Mouse (Mus musculus) limb, embryonic 11.5 days (tissue): Measurements from ENCODE around the gene Mllt11. TPM values are rescaled to one million over a fixed set of nuclear protein-coding genes. Genes with fewer than 3 reads are reported as not detected.

Source experiments
- ATAC-seq: fragments of 200-750 bp; cut with Nextera tagmentation; 2 replicates; pipeline ENCODE4 v1.8.0; 2017; ENCODE audit warnings: low read depth; ENCODE audit not compliant: insufficient number of reproducible peaks, low FRiP score, low TSS enrichment
- DNase-seq: peaks from one replicate; pipeline ENCODE4 v3.0.0-alpha.2; 2015; ENCODE audit warnings: low spot score
- H3K27ac ChIP-seq: fragments of 300-500 bp; sonication (generic); replicated peaks from 2 replicates; pipeline ENCODE4 v1.5.1; 2014; ENCODE audit warnings: low read depth, mild to moderate bottlenecking, low read length
- H3K27me3 ChIP-seq: fragments of 300-500 bp; sonication (generic); 2 replicates; pipeline ENCODE4 v1.6.1; 2014; ENCODE audit warnings: mild to moderate bottlenecking, low read length, mixed read lengths; ENCODE audit not compliant: control insufficient read depth, insufficient read depth
- H3K36me3 ChIP-seq: fragments of 300-500 bp; sonication (generic); 2 replicates; pipeline ENCODE4 v1.6.1; 2014; ENCODE audit warnings: mild to moderate bottlenecking, low read length, moderate library complexity, mixed read lengths; ENCODE audit not compliant: control insufficient read depth, insufficient read depth
- H3K4me1 ChIP-seq: fragments of 300-500 bp; sonication (generic); 2 replicates; pipeline ENCODE4 v1.6.1; 2014; ENCODE audit warnings: low read length, mixed read lengths; ENCODE audit not compliant: control insufficient read depth, insufficient read depth
- H3K4me2 ChIP-seq: fragments of 300-500 bp; sonication (generic); 2 replicates; pipeline ENCODE4 v1.6.1; 2014; ENCODE audit warnings: low read depth, mild to moderate bottlenecking, moderate library complexity; ENCODE audit not compliant: severe bottlenecking
- H3K4me3 ChIP-seq: fragments of 300-500 bp; sonication (generic); 2 replicates; pipeline ENCODE4 v1.5.1; 2014; ENCODE audit warnings: low read depth, low read length
- H3K9ac ChIP-seq: fragments of 300-500 bp; sonication (generic); 2 replicates; pipeline ENCODE4 v1.6.1; 2014; ENCODE audit warnings: mild to moderate bottlenecking, low read length
- H3K9me3 ChIP-seq: fragments of 300-500 bp; sonication (generic); 2 replicates; pipeline ENCODE4 v1.6.1; 2016; ENCODE audit warnings: low read length; ENCODE audit not compliant: control insufficient read depth
- WGBS: fragments of 180-500 bp; shearing (Covaris S2); extraction: QIAGEN DNeasy Blood & Tissue Kit; methylation state at CpG from one replicate; pipeline ENCODE4 v1.1.7; 2014; 5-methylcytosine and 5-hydroxymethylcytosine counted together
- polyA plus RNA-seq: library from polyadenylated mRNA; unstranded; fragments of >200 nt; fragmentation: Nextera tagmentation; extraction: Ambion mirVana; gene quantifications from 2 replicates; pipeline ENCODE4 v1.2.1, GENCODE M21; 2014

Mllt11 gene
- polyA plus RNA-seq, 1 experiment from 2014 or later: 18.2 TPM

DNA sequence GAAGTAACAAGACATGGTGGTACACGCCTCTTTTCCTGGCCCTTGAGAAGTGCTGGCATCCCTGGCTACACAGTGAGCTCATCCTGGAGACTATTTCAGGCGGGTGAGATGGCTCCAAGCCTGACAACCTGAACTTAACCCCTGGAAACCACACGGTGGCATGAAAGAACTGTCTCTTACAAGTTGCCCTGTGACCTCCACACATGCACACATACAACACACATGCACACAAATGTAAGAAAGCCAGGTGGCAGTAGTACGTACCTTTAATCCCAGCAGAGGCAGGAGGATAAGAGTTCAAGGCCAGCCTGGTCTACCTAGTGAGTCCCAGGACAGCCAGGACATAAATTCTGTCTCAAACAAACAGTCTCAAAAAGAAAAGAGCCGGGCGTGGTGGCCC is 7.1 kb upstream of the Mllt11 start:
- Histone ChIP-seq H3K4me3 (no peak overlapping the region), H3K4me2 (no peak overlapping the region), H3K9ac (no peak overlapping the region), H3K36me3 (peaks cover 21% of the 10 kb centered on the region), H3K9me3 (no peaks in the 10 kb centered on the region), H3K27ac (no peak overlapping the region), H3K4me1 (no peaks in the 10 kb centered on the region), H3K27me3 (no peaks in the 10 kb centered on the region)
- no peak for ATAC-seq
- no peak for DNase-seq
- 90% methylated on average over 6 of the region's 6 CpGs for WGBS

DNA sequence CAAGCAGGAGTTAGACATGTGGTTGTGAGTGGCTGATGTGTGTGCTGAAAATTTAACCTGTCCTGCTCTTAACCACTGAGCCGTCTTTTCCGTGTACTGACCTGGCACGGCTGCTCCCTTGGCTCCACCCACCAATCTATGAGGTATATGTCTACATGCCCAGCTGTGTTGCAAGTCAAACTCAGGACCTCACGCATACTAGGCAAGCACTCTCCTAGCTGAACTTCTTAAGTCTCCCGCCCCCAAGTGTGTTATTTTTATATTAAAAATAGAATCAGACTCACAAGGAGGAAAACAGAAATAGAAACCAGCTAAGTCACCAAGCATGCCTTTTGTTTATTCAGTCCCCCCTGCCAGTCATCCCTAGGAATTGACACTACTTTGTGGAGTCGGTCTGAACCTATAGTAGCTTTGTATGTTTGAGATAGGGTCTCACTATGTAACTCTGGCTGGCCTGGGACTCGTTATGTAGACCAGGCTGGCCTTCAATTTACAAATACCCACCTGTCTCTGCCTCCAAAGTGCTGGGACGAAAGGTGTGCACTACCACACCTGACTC is 5.6 kb upstream of the Mllt11 start:
- no peaks in the 10 kb centered on the region for H3K27me3 ChIP-seq
- H3K9ac ChIP-seq: no peak overlapping the region
- H3K9me3 ChIP-seq: no peaks in the 10 kb centered on the region
- ATAC-seq (no peak), DNase-seq (no peak)
- no peak overlapping the region for H3K4me3 ChIP-seq
- H3K36me3 ChIP-seq: peaks cover 35% of the 10 kb centered on the region
- WGBS: 92% methylated on average over 8 of the region's 8 CpGs
- H3K27ac ChIP-seq: no peak overlapping the region
- no peaks in the 10 kb centered on the region for H3K4me1 ChIP-seq
- no peak overlapping the region for H3K4me2 ChIP-seq

DNA sequence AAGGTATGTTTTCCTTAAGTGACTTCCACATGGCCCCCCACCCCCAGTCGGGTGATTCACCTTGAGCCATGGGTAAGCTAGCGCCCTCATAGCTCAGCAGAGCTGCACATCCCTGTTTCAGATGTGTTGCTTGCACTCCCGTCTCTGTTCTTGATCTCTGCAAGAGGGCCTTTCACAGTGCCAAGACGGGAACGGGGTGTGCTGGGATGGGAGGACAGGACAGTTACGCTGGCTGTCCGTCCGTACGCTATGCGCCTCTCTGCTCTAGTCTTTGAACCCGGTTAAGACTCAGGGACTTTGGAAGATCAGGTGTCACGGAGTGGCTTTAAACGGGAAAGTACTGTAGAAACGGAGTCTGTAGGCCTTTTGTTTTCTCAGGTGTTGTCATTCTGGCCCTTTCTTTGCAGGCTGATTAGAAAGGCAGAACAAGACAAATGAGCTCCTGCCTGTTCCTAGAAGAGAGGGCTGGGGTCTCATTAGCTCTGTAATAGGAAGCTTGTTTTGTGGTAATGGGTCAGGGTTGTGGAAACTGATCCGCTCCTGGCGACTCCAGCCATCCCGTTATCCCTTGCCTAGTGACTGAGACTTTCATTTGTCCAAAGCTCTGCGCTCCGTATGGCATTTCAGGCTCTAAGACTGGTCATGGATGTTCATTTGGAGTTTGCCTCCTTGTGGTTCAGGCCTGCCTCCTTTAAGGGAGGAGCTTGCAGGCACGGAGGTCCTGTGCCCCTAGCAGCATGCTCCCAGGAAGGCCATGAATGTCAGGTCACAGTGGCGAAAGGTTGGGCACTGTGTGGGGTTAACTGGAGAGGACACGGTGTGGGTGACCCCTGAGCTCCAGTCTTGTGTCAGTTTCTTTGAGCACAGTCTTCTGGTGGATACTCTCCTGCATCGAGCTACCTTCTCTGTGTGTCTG is 3.7 kb upstream of the Mllt11 start:
- no peaks in the 10 kb centered on the region for H3K9me3 ChIP-seq
- 78% methylated on average over 23 of the region's 23 CpGs for WGBS
- ATAC-seq (no peak), DNase-seq (no peak)
- H3K4me1 ChIP-seq: peaks cover 3% of the 10 kb centered on the region; the same call in 1 of the 2 replicates
- no peak overlapping the region for H3K27ac ChIP-seq
- peaks cover 41% of the 10 kb centered on the region for H3K36me3 ChIP-seq
- no peaks in the 10 kb centered on the region for H3K27me3 ChIP-seq
- no peak overlapping the region for H3K9ac ChIP-seq
- no peak overlapping the region for H3K4me3 ChIP-seq
- H3K4me2 ChIP-seq: no peak overlapping the region

DNA sequence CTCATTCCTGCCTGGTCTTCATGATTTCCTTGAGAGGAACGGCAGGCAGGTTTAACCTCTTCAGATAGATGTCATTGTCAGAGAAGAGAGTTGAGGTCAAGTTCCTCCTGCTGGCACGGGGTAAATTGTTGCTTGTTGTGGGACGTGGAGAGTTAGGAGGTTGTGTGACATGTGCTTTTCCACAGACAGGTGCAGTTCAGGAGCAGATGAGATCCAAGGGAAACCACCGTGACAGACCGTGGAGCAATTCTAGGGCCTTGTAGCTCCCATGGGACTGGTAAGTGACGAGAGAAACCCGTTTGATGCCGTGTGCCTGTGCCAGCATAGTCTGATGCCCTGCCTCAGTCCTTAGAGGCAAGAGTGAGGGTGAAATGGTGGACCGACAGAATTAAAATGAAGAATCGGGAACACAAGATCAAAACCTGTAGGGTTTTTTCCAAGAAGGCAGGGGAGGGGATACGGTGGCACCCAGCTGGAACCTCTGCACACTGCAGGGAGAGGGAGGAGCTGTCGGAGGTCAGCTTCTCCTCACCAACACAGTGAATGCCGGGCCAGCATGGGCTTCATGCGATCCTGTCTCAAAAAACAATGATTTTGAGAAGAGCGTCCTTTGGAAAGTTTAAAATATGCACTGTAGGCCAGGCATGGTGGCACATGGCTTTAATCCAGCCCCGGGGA is 1.5 kb upstream of the Mllt11 start:
- H3K4me3 ChIP-seq: no peak overlapping the region
- 89% methylated on average over 16 of the region's 16 CpGs for WGBS
- H3K36me3 ChIP-seq: peaks cover 41% of the 10 kb centered on the region
- H3K27me3 ChIP-seq: no peaks in the 10 kb centered on the region
- no peak for ATAC-seq
- no peak overlapping the region for H3K9ac ChIP-seq
- no peak overlapping the region for H3K27ac ChIP-seq
- no peak for DNase-seq
- no peak overlapping the region for H3K4me2 ChIP-seq
- H3K4me1 ChIP-seq: peaks cover 7% of the 10 kb centered on the region; the same call in 1 of the 2 replicates
- H3K9me3 ChIP-seq: no peaks in the 10 kb centered on the region

DNA sequence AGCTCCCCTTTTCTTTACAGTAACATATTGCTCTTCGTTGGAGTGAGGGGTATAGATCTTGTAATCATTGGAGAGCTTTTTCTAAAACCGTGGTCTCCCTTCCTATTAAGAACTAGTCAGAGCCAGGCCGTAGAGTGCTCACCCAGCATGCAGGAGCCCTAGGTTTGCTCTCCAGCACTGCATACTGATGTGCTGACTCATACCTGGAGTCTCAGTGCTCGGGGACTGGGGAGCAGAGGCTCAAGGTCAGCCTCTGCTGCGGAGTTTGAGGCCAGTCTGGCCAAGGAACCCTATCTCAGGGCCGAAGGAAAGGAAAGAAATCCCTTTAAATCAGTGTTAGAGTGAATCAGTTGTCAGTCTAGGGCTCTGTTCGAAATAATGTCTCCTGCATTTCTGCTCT is 800 bp upstream of the Mllt11 start:
- H3K9ac ChIP-seq: no peak overlapping the region
- DNase-seq (no peak), ATAC-seq (no peak)
- H3K36me3 ChIP-seq: peaks cover 36% of the 10 kb centered on the region
- H3K4me3 ChIP-seq: no peak overlapping the region
- no peaks in the 10 kb centered on the region for H3K9me3 ChIP-seq
- WGBS: 88% methylated on average over 7 of the region's 7 CpGs
- no peaks in the 10 kb centered on the region for H3K27me3 ChIP-seq
- no peak overlapping the region for H3K4me2 ChIP-seq
- no peak overlapping the region for H3K27ac ChIP-seq
- peaks cover 7% of the 10 kb centered on the region; the same call in 1 of the 2 replicates for H3K4me1 ChIP-seq

DNA sequence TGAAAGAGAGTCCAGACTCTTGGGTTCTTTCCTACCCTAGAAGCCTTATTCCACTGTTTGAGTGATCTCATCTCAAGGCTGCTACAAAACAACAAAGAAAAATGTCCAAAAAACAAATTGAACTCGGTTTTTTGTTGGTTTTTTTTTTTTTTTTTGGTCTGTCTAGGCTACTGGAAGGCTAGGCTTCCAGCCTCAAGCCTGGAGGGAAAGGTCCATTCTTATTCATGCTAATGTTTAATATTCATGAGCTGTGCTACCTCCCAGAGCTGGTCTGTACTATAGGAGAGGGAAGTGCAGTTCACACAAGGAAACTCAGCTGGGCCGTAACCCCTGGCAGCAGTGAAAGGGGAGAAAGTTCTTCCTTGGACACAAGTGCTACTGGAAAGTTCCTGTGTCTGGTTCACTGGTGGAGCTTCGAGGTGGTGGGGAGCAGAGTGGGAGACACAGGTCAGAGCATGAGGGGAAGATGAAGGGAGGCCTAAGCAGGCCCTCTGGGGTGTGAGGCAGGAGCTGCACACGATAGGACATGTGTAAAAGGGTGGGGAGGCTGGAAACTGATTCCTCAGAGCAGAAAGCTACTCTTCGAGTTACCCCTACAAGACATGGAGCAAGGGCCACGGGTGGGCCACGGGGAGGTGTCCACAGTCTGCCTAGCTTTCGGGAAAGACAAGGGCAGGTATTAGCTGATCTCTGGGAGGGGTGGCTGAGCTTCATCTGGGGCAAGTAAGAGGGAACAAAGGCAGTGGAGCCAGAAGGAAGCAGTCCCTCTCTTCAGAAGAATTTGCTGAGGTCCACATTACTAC is 1.3 kb downstream of the Mllt11 start:
- ATAC-seq (no peak), DNase-seq (no peak)
- H3K27ac ChIP-seq: peak overlapping the region; percentile 82; the same call in 1 of the 2 replicates
- no peaks in the 10 kb centered on the region for H3K27me3 ChIP-seq
- peak overlapping the region; percentile 89; the same call in 1 of the 2 replicates for H3K9ac ChIP-seq
- H3K9me3 ChIP-seq: no peaks in the 10 kb centered on the region
- WGBS: 58% methylated on average over 8 of the region's 8 CpGs
- H3K4me2 ChIP-seq: peak overlapping the region; percentile 83
- H3K4me3 ChIP-seq: peak overlapping the region; percentile 94
- peaks cover 7% of the 10 kb centered on the region; the same call in 1 of the 2 replicates for H3K4me1 ChIP-seq
- H3K36me3 ChIP-seq: peaks cover 31% of the 10 kb centered on the region

DNA sequence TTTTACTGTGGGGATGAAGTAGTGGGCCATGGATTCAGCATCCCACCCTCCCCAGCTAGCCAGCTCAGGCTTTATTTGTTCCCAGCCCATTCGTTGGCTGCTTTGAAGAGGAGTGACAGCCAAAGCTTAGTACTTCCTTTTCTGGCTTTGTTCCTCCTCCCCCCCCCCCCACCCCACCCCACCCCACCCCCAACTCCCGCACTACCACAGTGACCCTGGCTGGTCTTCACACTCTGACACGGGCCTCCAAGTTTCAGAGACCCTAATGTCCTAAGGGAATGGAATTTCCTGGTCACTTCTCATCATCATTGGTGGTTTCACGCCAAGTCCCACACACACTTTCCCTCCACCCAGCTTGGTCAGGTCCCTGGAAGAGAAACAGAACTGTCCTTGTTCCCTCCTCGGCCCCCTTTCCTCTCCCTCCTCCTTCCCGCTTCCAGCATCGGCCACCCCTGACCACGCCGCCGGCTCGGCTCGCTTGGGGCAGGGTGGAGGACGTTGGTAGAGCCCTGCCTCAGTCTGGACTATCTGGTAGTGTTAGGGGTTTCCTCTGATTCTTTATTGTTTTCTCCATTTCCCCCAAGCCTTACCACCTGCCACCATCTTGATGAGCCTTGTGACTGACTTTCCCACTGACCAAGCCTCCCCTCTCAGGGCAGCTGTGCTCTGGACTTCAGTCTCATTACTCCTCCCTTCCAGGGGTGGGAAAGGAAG is 2.0 kb downstream of the Mllt11 start:
- 6% methylated on average over 13 of the region's 13 CpGs for WGBS
- H3K27me3 ChIP-seq: no peaks in the 10 kb centered on the region
- H3K36me3 ChIP-seq: peaks cover 28% of the 10 kb centered on the region
- H3K9ac ChIP-seq: peak overlapping the region; percentile 89
- peak; percentile 56 for DNase-seq
- peak overlapping the region; percentile 83 for H3K4me2 ChIP-seq
- H3K27ac ChIP-seq: peak overlapping the region; percentile 82; the same call in 1 of the 2 replicates
- H3K4me3 ChIP-seq: peak overlapping the region; percentile 94
- ATAC-seq: no peak
- peaks cover 7% of the 10 kb centered on the region; the same call in 1 of the 2 replicates for H3K4me1 ChIP-seq
- H3K9me3 ChIP-seq: no peaks in the 10 kb centered on the region
